Mouse (Mus musculus) liver, embryonic 12.5 days (tissue): ENCODE data around the gene Lnx2. TPM values are rescaled to one million over a fixed set of nuclear protein-coding genes. Genes with fewer than 3 reads are reported as not detected.

ENCODE experiments used
- ATAC-seq: fragments of 200-750 bp; cut with Nextera tagmentation; 2 replicates; pipeline ENCODE4 v1.8.0; 2017; ENCODE audit warnings: moderate number of reproducible peaks, mild to moderate bottlenecking, moderate library complexity
- H3K27ac ChIP-seq: fragments of 300-500 bp; sonication (generic); 2 replicates; pipeline ENCODE4 v1.5.1; 2016; ENCODE audit warnings: mild to moderate bottlenecking
- H3K27me3 ChIP-seq: fragments of 300-500 bp; sonication (generic); replicated peaks from 2 replicates; pipeline ENCODE4 v1.6.1; 2016; ENCODE audit warnings: mild to moderate bottlenecking, moderate library complexity
- H3K36me3 ChIP-seq: fragments of 300-500 bp; sonication (generic); 2 replicates; pipeline ENCODE4 v1.6.1; 2016; ENCODE audit warnings: mild to moderate bottlenecking, moderate library complexity
- H3K4me1 ChIP-seq: fragments of 300-500 bp; sonication (generic); 2 replicates; pipeline ENCODE4 v1.6.1; 2016
- H3K4me2 ChIP-seq: fragments of 300-500 bp; sonication (generic); 2 replicates; pipeline ENCODE4 v1.6.1; 2016; ENCODE audit warnings: mild to moderate bottlenecking, moderate library complexity
- H3K4me3 ChIP-seq: fragments of 300-500 bp; sonication (generic); 2 replicates; pipeline ENCODE4 v1.5.1; 2016; ENCODE audit warnings: mild to moderate bottlenecking, moderate library complexity
- H3K9ac ChIP-seq: fragments of 300-500 bp; sonication (generic); 2 replicates; pipeline ENCODE4 v1.6.1; 2016; ENCODE audit warnings: mild to moderate bottlenecking, moderate library complexity
- H3K9me3 ChIP-seq: fragments of 300-500 bp; sonication (generic); replicated peaks from 2 replicates; pipeline ENCODE4 v1.6.1; 2016; ENCODE audit warnings: mild to moderate bottlenecking, moderate library complexity
- WGBS: fragments of 180-500 bp; shearing (Covaris S2); methylation state at CpG from one replicate; pipeline ENCODE4 v1.1.7; 2016; ENCODE audit not compliant: insufficient replicate concordance; 5-methylcytosine and 5-hydroxymethylcytosine counted together
- polyA plus RNA-seq: library from polyadenylated mRNA; unstranded; fragments of >200 nt; fragmentation: Nextera tagmentation; extraction: Ambion mirVana; gene quantifications from 2 replicates; pipeline ENCODE4 v1.2.1, GENCODE M21; 2016

Gene Lnx2
- polyA plus RNA-seq, 1 experiment from 2014 or later: 6.5 TPM

DNA sequence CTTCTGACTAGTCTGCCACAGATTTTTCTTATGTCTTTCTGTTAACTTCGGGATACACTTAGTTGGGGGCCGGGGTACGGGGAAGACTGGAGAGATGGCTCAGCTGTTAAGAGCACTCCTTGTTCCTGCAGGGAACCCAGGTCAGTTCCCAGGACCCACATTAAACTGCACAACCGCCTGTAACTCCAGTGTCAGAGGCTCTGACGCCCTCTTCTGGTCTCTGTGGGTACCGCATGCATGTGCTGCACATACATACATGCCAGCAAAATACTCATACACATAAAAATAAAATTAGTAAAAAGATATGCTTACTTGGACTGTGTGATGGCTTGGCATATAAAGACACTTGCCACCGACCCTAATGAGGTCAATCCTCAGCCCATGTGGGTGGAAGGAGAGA lies 79.6 kb downstream of the Lnx2 start:
- no peaks in the 10 kb centered on the region; the same call in 1 of the 2 replicates for H3K27me3 ChIP-seq
- H3K4me1 ChIP-seq: no peaks in the 10 kb centered on the region
- H3K27ac ChIP-seq: no peak overlapping the region
- H3K4me2 ChIP-seq: no peak overlapping the region
- ATAC-seq: no peak
- WGBS: 74% methylated on average over 7 of the region's 7 CpGs
- peaks cover 4% of the 10 kb centered on the region; the same call in 1 of the 2 replicates for H3K9me3 ChIP-seq
- no peak overlapping the region for H3K4me3 ChIP-seq
- H3K9ac ChIP-seq: no peak overlapping the region
- H3K36me3 ChIP-seq: no peaks in the 10 kb centered on the region

DNA sequence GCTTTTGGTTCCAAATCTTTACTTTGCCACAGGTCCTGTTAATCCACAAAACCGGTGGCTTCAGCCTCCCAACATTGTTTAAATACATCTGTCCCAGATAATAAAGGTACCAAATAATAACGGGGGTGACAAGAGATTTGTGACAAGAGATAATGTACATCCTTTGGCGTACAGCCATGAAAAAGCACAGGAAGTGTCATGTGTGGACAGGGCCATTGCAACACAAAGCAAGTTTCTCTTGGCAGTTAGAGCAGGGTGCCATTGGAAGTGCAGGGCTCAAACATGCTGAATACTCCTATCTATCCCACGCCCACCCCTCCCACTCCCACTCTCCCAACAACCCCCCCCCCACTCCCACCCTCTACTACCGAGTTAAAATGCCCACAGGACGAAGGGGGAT lies 81.4 kb downstream of the Lnx2 start:
- H3K4me1 ChIP-seq: no peaks in the 10 kb centered on the region
- WGBS: 45% methylated on average over 6 of the region's 6 CpGs
- H3K27me3 ChIP-seq: no peaks in the 10 kb centered on the region; the same call in 1 of the 2 replicates
- H3K4me3 ChIP-seq: no peak overlapping the region
- no peak overlapping the region for H3K27ac ChIP-seq
- H3K36me3 ChIP-seq: no peaks in the 10 kb centered on the region
- no peaks in the 10 kb centered on the region; the same call in 1 of the 2 replicates for H3K9me3 ChIP-seq
- ATAC-seq: no peak
- no peak overlapping the region for H3K4me2 ChIP-seq
- no peak overlapping the region for H3K9ac ChIP-seq

DNA sequence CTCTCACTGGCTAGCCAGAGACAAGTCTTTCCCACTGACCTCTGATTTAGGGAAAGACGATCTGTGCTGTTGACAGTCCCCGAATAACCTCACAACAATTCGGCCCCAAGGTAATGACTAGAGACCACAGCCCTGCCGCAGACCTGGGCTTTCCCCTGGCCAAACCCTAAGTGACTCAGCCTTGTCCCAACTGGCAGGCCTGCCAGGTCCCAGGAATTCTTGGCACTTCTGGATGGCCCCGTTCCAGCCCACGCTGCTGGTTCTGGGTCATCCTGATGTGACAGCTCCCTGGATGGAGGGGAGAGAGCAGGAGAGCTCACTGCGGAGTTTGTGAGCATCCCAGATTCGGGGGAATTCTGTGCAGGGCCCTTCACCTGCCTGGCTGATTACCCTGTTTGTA lies 82.9 kb downstream of the Lnx2 start:
- ATAC-seq: no peak

DNA sequence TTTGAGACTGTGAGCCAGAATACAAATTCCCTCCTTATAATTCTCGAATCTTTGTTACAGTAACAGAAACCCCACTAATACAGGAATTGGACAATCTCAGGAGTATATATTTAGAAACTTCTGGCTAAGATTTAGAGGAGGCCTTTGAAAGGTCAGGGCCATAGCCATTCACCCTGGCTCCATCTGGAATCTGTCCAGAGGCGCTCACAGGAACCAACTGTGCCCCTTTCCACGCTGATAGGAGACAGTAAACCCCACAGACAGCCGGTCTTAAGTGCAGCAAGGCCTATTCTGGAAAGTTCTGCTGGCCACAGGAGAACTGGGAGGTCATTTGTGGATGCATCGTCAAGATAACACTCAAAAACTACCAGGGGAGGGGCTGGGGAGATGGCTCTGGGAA lies 87.3 kb downstream of the Lnx2 start:
- 53% methylated on average over 5 of the region's 5 CpGs for WGBS
- H3K36me3 ChIP-seq: no peaks in the 10 kb centered on the region
- no peak overlapping the region for H3K9ac ChIP-seq
- no peak for ATAC-seq
- no peak overlapping the region for H3K4me3 ChIP-seq
- H3K4me2 ChIP-seq: no peak overlapping the region
- peaks cover 19% of the 10 kb centered on the region for H3K27me3 ChIP-seq
- no peak overlapping the region for H3K27ac ChIP-seq
- no peaks in the 10 kb centered on the region for H3K4me1 ChIP-seq
- no peaks in the 10 kb centered on the region for H3K9me3 ChIP-seq

More for the DNA sequence above, 82.9 kb downstream of the Lnx2 start:
- no peaks in the 10 kb centered on the region; the same call in 1 of the 2 replicates for H3K9me3 ChIP-seq
- H3K27ac ChIP-seq: no peak overlapping the region
- no peak overlapping the region for H3K4me2 ChIP-seq
- H3K27me3 ChIP-seq: no peaks in the 10 kb centered on the region; the same call in 1 of the 2 replicates
- no peaks in the 10 kb centered on the region for H3K36me3 ChIP-seq
- no peak overlapping the region for H3K4me3 ChIP-seq
- no peaks in the 10 kb centered on the region for H3K4me1 ChIP-seq
- H3K9ac ChIP-seq: no peak overlapping the region
- WGBS: 67% methylated on average over 8 of the region's 8 CpGs

DNA sequence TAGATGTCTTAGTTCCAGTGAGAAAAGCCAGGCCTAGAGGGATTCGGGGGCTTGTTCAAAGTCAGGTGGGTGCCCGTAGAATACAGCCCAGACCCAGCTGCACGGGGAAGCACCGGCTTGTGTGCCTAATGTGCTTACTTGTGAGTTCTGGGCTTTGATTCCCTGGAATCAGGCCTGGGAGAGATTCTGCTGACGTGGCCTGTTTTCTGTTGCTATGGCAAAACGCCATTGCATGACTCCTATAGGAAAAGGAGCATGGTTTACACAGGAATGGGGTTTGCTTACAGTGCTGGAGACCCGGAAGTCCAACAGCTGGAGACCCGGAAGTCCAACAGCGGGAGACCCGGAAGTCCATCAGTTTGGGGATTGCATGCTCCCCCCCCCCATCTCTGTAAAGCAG lies 88.8 kb downstream of the Lnx2 start:
- Histone ChIP-seq H3K27ac (no peak overlapping the region), H3K36me3 (no peaks in the 10 kb centered on the region), H3K4me1 (no peaks in the 10 kb centered on the region), H3K4me2 (no peak overlapping the region), H3K9ac (no peak overlapping the region), H3K9me3 (no peaks in the 10 kb centered on the region), H3K27me3 (peaks cover 27% of the 10 kb centered on the region), H3K4me3 (no peak overlapping the region)
- no peak for ATAC-seq
- WGBS: 77% methylated on average over 10 of the region's 10 CpGs

DNA sequence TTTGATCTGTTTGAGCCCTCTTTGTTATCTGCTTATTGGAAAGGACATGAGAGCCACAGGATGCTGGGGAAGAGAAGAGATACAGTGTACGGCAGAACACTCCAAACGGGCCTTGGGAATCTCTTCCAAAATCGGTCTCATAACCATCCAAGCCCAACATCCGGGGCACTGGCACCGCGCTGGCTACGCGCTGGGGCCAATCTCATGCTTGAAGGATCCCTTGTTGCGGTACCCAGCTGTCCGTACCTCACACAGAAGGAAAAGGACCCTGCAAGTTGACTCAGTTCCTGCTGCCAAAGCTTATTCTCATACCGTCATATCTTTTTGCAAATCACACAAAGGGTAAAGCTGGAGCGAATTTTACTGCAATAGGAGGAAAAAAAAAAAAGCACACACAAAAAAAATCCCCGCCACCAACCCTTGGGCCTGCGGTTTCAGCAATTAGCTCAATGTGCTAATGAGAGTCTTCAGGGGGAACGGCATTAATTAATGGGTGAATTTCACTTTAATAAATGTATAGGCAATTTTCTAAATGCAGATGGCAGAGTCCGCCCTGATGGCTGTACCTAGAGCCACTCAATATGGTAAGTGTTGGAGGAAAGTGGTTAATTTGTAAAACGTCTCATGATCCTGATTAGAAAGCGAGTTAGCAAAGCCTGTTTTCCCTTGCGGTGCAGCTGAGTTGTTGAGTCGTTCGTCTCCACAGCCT lies 90.5 kb downstream of the Lnx2 start:
- Histone ChIP-seq H3K4me1 (no peaks in the 10 kb centered on the region), H3K36me3 (no peaks in the 10 kb centered on the region), H3K27ac (no peak overlapping the region), H3K4me3 (no peak overlapping the region), H3K9ac (no peak overlapping the region), H3K4me2 (no peak overlapping the region), H3K9me3 (no peaks in the 10 kb centered on the region), H3K27me3 (peaks cover 27% of the 10 kb centered on the region)
- 55% methylated on average over 21 of the region's 21 CpGs for WGBS
- ATAC-seq: no peak

DNA sequence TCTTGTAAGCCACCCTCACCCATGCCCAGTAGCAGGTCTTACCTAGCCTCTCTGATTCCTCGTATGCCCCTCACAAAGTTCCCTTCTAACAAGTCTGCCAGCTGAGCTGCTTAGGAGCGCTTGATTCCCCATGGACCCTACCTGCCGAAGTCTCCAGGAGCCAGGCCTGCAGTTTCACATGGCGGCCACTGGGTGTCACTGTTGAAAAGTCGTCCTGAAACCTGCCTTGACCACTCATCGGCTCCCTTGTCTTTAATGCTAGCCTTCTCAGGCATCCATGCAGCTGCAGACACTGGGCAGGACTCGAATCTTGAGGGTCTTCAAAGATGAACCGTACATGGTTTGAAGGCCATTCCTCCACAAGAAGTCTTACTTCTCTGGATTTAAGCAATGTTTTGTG lies 93.2 kb downstream of the Lnx2 start:
- Histone ChIP-seq H3K9me3 (no peaks in the 10 kb centered on the region), H3K27ac (no peak overlapping the region), H3K9ac (no peak overlapping the region), H3K4me3 (no peak overlapping the region), H3K4me2 (no peak overlapping the region), H3K4me1 (no peaks in the 10 kb centered on the region), H3K27me3 (peaks cover 27% of the 10 kb centered on the region), H3K36me3 (no peaks in the 10 kb centered on the region)
- WGBS: 10% methylated on average over 8 of the region's 8 CpGs
- ATAC-seq: no peak

DNA sequence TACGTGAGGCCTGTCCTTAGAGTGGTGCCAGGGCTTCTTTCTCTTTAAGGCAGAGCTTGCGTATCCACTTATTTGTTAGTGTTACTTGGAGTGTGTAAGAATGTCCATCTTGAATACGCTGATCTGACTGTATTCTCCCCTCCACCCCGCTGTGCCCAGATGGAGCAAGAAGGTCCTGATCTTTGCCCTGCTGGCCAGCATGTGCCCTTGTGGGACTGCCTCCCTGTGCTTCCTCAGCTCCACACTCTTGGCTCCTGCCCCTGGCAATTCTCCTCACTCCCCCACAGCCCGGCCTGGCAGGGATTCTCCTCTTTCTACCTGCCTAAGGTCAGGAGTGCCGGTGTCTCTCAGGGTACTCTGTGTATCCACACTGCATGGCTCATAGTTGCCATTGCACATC lies 95.0 kb downstream of the Lnx2 start:
- Histone ChIP-seq H3K4me3 (no peak overlapping the region), H3K27ac (no peak overlapping the region), H3K9me3 (no peaks in the 10 kb centered on the region), H3K4me1 (no peaks in the 10 kb centered on the region), H3K36me3 (no peaks in the 10 kb centered on the region), H3K27me3 (peaks cover 27% of the 10 kb centered on the region), H3K9ac (no peak overlapping the region), H3K4me2 (no peak overlapping the region)
- WGBS: 67% methylated on average over 6 of the region's 6 CpGs
- ATAC-seq: no peak

DNA sequence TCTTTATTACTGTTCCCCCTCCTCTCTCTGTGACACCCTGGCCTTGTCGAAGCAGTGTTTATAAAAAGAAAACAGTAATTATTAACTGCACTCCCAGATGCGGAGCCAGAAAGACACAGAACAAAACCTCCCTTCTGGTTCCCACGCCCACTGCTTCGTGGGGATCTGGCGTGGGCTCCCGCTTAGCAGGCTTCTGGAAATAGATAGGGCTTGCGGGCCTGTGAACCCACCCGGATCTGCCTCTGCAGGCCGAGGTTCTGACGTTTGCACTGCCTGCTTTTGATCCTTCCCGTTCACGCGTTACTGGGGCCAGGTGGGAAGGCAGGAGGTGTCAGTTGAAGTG lies 101.6 kb downstream of the Lnx2 start:
- Histone ChIP-seq H3K27me3 (0 out of 2 replicates have a peak, but pooled peaks cover 4% of the 10 kb centered on the region), H3K9me3 (no peaks in the 10 kb centered on the region), H3K4me1 (no peaks in the 10 kb centered on the region), H3K36me3 (no peaks in the 10 kb centered on the region), H3K27ac (no peak overlapping the region), H3K9ac (no peak overlapping the region), H3K4me3 (no peak overlapping the region), H3K4me2 (no peak overlapping the region)
- WGBS: 52% methylated on average over 13 of the region's 13 CpGs
- ATAC-seq: no peak

DNA sequence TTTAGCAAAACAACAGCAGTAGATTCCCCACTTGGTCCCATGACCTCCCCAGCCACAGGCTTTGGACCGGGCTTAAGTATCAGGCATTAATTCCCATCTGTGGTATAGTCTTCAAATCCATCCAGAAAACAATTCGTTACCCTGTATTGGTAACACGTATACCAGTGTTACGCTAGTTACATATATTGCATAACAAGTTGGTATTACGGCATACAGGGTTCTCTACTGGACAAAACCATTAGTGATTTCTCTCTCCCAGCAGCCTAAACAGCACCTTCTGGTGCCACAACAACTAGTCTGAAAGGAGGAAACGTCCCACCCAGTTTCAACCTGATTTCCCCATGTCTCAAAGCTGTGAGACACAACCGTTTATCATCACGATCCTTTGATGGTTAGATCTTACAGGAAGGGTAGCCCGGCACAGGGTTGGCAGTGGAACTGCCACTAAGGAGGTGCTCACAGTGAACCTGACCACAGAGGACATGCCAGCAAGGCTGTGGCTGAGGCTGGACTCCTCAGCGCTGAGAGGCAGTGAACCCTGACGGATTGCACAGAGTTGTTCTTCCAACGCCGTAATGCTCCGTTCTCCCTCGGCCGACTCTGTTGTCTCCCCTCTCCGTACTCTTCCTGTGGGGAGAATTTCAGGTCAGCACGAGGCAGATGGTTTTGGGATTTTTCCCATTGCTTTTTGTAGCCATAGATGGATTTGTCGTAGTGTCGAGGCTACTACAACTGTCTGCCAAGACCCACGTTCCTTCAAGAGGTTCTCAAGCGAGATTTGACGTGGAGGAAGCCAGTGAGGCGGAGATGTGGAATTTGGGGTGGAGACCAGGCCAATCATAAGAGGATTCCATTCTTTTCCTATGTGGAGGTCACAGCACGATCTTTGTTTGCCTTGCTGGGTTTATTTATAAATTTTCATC lies 102.3 kb downstream of the Lnx2 start:
- Histone ChIP-seq H3K9ac (no peak overlapping the region), H3K4me3 (no peak overlapping the region), H3K27me3 (peaks cover 4% of the 10 kb centered on the region; the same call in 1 of the 2 replicates), H3K27ac (no peak overlapping the region), H3K9me3 (no peaks in the 10 kb centered on the region), H3K4me2 (no peak overlapping the region), H3K36me3 (no peaks in the 10 kb centered on the region), H3K4me1 (no peaks in the 10 kb centered on the region)
- WGBS: 73% methylated on average over 25 of the region's 25 CpGs
- ATAC-seq: no peak

DNA sequence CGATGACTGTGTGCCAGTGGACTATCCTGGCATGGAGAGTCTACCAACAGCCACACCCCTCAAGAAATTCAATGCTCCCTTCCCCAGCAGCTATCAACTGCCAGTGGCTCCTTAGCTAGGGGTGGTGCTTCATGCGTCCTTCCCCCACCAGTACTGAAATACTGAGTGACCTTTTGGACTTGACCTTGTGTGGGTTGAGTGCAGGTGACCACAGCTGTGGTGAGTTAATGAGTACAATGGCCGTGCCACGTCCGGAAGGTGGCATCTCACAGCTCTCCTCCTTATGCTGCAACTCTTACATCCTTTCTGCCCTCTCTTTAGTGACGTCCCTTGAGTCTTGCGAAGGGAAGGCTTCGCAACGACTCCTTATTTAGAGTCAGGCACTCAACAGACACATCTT lies 103.0 kb downstream of the Lnx2 start:
- H3K27me3 ChIP-seq: peaks cover 4% of the 10 kb centered on the region; the same call in 1 of the 2 replicates
- ATAC-seq: no peak
- no peak overlapping the region for H3K4me3 ChIP-seq
- no peak overlapping the region for H3K4me2 ChIP-seq
- 74% methylated on average over 9 of the region's 9 CpGs for WGBS
- H3K36me3 ChIP-seq: no peaks in the 10 kb centered on the region
- H3K27ac ChIP-seq: no peak overlapping the region
- no peaks in the 10 kb centered on the region for H3K4me1 ChIP-seq
- H3K9ac ChIP-seq: no peak overlapping the region
- no peaks in the 10 kb centered on the region for H3K9me3 ChIP-seq
